Mouse (Mus musculus): ENCODE measurements at regions not wholly inside any gene's neighbourhood (a gene's known extent, or its start where the extent isn't known, plus 50 kb on each side); places are given as distances from the start of the nearest gene placed in this dataset.

DNA sequence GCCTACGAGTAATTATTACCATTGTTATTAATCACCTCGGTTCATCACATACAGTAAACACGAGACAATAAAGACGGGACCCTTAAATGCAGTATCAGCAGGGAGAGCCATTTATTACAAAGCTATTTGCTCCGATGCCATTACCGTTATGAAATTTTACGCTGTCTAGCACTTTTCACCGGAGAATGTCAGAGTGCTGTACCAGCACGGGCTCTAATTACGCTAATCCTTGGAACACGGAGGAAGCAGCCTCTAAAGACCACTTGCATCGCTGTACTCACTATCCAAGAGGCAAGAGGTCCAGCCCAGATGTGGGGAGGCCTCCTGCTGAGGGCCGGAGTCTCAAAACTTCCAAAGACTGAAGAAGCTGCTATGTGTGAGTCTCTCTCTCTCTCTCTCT is 79.2 kb upstream of the Jarid2 start:
- TF ChIP-seq CTCF (IDR thresholded peaks at IDR 0.05; ENCODE audit: borderline replicate concordance, extremely low read depth, insufficient read depth, insufficient read length) (no peak), POLR2A (IDR thresholded peaks at IDR 0.05; ENCODE audit: borderline replicate concordance, extremely low read depth, insufficient read depth, insufficient read length, poor library complexity, severe bottlenecking) (no peak)
- DNase-seq (ENCODE audit: low read depth), result peak; percentile 63

DNA sequence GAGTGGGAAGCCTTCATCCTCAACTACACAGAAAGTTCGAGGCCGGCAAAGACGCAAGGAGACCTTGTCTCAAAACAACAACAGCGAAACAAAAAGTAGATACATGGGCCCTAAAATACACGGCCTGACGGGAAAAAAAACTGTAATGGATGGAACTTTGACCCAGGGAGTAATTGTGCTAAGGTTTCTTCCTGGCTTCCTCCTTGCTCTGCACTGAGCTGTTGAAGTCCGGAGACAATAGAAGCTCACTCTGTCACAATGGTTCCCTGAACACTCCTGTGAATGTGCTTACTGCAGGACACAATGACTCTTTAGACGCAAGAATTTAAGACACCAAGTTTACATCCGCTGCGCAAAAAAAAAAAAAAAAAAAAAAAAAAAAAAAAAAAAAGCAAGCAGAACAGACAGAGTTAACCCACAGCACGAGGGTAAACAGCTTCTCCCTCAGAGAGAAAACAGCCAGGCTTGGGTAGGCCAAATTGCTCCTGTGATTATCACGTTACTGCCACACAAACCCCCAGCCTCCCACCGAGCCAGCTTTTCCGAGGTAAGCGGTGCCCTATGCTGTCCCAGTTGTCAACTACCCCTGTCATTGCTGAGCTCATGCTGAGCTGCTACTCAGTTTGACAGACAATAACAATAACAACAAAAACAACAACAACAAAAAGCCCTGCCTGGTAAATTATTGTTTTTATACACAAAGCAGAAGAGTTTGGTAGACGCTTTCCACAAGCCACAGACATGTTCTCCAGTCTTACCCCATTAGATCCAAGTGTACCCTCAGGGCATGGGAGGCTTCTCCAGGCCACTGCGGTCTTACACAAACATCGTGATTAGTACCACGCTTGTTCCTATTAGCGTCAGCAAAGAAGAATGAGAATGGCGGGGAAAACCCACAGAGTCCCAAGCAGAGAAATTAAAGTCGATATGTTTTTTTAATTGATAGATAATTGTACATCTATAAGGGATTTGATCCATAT is 77.7 kb upstream of the Jarid2 start:
- DNase-seq (ENCODE audit: low read depth), result peak; percentile 67
- TF ChIP-seq CTCF (IDR thresholded peaks at IDR 0.05; ENCODE audit: borderline replicate concordance, extremely low read depth, insufficient read depth, insufficient read length) (no peak), POLR2A (IDR thresholded peaks at IDR 0.05; ENCODE audit: borderline replicate concordance, extremely low read depth, insufficient read depth, insufficient read length, poor library complexity, severe bottlenecking) (no peak)

DNA sequence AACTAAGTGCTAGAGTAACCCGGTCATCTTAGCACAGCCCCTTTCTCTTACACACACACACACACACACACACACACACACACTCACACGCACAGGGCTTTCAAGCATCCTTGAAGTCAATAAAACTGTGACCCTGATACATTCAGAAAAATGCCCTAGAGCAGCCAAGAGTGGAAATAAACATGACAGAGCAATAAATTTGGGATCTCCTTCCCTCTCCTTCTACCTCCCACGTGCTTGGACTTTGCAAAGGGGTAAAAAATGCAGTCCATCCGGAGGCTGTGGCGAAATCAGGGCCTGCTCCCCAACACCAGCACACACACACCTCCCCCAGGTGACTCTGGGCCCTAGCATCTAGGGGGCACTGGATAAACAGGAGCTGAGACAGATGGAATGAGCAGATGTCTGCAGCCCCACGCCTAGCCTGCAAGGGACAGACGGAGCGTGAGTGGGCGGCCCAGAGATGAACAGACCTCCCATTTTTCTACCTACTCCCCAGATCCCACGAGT is 71.3 kb upstream of the Jarid2 start:
- DNase-seq (ENCODE audit: low read depth), result no peak
- TF ChIP-seq CTCF (IDR thresholded peaks at IDR 0.05; ENCODE audit: borderline replicate concordance, extremely low read depth, insufficient read depth, insufficient read length), result no peak
- no peak for TF ChIP-seq POLR2A (IDR thresholded peaks at IDR 0.05; ENCODE audit: borderline replicate concordance, extremely low read depth, insufficient read depth, insufficient read length, poor library complexity, severe bottlenecking)

DNA sequence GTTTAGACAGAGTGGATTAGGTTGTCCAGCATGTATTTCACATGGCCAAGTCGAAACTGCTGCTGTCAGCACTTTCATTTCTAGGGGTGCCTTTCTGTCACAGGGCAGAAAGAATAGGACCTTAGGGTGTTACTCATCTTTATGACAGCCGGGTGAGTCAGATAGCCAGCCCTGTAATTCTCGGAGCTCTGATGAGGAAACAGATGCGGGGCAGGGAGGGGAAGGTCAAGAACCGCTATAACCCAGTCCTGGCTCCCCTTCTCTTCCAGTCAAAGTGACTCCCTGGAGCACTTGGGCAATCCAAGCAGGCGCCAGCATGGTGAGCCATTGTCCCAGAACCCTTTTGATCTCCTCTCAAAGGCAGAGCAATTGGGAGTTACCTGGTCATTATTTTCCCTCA is 69.4 kb upstream of the Jarid2 start:
- no peak for DNase-seq (ENCODE audit: low read depth)
- TF ChIP-seq POLR2A (IDR thresholded peaks at IDR 0.05; ENCODE audit: borderline replicate concordance, extremely low read depth, insufficient read depth, insufficient read length, poor library complexity, severe bottlenecking) (no peak), CTCF (IDR thresholded peaks at IDR 0.05; ENCODE audit: borderline replicate concordance, extremely low read depth, insufficient read depth, insufficient read length) (no peak)

DNA sequence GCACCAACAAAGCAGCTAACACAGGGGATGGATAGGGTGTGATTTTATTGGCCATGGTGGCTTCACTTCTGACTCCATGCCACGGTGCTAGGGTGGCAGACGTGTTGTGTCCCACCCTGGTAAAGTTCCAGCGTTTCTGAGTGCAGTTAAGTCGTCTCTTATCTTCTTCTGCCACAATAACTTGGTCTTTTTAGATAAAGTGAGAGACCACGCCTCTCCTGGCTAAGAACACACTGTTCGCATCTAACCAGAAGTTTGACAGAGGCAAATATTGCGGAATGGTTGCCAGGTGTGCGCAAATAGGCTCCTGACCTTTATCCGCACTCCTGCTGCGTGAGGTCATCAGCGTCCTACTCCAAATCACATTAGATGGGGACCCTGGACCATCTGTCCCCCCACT is 66.2 kb upstream of the Jarid2 start:
- no peak for DNase-seq (ENCODE audit: low read depth)
- no peak for TF ChIP-seq CTCF (IDR thresholded peaks at IDR 0.05; ENCODE audit: borderline replicate concordance, extremely low read depth, insufficient read depth, insufficient read length)

DNA sequence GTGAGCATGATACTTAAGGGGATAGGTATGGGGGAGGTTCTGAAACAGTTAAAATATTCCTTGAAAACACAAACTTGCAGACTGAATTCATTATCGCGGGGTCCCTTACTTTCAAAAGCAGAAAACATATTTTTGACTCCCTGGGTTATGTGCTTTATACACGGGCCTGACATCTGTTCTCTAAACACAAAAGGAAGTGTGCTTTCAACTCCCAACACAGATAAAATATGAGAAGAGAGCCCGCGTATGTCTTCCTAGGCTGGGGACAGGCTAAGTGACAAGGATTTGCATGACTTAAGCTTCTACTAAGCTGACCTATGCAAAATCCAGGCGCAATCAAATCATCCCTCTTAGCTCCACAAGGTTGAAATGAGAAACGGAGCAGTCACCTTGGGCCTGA is 65.5 kb upstream of the Jarid2 start:
- TF ChIP-seq CTCF (IDR thresholded peaks at IDR 0.05; ENCODE audit: borderline replicate concordance, extremely low read depth, insufficient read depth, insufficient read length) (no peak), POLR2A (IDR thresholded peaks at IDR 0.05; ENCODE audit: borderline replicate concordance, extremely low read depth, insufficient read depth, insufficient read length, poor library complexity, severe bottlenecking) (no peak)
- no peak for DNase-seq (ENCODE audit: low read depth)

DNA sequence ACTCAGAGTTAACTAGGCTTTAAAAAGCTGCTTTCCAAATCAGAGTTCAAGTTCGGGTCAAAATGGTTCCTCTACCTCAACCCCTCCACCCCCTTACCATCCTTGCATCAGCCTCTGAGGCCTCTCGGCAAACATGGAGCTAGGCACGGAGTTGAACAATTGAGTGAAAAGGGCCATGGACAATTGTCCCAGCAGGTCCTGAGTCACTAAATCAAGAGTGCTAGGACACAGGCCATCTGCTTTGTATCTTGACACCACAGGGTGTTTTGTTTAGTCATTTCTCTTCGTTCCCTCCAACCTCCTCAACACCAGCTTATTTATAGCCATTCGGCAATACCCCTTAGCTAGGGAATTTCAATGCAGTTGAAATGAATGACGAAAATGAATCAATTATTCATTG is 59.5 kb upstream of the Jarid2 start:
- no peak for DNase-seq (ENCODE audit: low read depth)
- TF ChIP-seq CTCF (IDR thresholded peaks at IDR 0.05; ENCODE audit: borderline replicate concordance, extremely low read depth, insufficient read depth, insufficient read length), result no peak
- no peak for TF ChIP-seq POLR2A (IDR thresholded peaks at IDR 0.05; ENCODE audit: borderline replicate concordance, extremely low read depth, insufficient read depth, insufficient read length, poor library complexity, severe bottlenecking)

DNA sequence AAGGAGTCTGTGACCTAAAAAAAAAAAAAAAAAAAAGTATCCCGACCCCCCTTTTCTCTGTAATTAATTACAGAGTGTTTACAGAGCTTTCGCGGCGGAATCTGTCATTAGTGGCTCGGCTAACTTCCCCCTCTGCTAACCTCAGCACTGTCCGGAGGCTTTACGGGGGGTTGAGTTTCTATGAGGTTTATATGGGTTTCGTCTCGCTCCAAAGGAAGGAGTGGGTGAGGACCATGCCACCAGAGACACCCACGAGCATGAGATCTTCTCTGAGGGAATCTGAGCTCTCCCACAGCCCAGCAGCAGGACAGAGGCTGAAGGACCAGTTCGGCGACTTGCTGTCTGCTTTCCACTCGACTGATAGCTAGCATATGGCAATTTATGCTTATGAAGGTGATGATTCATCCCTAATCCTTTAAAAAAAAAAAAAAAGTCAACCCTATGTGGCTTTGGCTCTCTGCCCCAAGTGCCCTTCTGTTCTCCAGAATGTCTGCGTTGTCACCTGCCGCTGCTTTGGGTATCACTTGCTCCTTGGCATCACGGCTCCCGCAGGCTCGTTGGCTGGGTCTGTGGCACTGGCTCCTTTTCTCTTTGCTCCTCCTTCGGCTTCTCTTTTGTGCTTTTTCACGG is 55.8 kb upstream of the Jarid2 start:
- TF ChIP-seq POLR2A (IDR thresholded peaks at IDR 0.05; ENCODE audit: borderline replicate concordance, extremely low read depth, insufficient read depth, insufficient read length, poor library complexity, severe bottlenecking), result no peak
- no peak for TF ChIP-seq CTCF (IDR thresholded peaks at IDR 0.05; ENCODE audit: borderline replicate concordance, extremely low read depth, insufficient read depth, insufficient read length)
- peak; percentile 79 for DNase-seq (ENCODE audit: low read depth)

DNA sequence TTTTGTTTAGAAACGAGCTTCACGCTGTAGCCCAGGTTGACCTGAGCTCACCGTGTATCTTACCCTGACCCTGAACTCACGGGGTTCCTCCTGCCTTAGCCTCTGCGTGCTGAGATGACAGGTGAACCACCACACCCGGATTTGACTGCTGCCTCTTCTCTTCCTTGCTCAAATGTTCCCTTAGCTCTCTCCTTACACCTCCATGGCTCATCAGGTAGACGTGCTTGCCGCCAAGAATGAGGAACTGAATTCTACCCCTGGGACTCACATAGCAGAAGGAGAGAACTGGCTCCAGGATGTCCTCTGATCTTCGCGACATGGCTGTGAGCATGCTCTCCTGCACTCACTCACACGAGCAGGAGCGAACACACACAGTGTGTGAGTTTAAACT is 55.3 kb upstream of the Jarid2 start:
- DNase-seq (ENCODE audit: low read depth), result no peak
- TF ChIP-seq CTCF (IDR thresholded peaks at IDR 0.05; ENCODE audit: borderline replicate concordance, extremely low read depth, insufficient read depth, insufficient read length) (no peak), POLR2A (IDR thresholded peaks at IDR 0.05; ENCODE audit: borderline replicate concordance, extremely low read depth, insufficient read depth, insufficient read length, poor library complexity, severe bottlenecking) (no peak)

DNA sequence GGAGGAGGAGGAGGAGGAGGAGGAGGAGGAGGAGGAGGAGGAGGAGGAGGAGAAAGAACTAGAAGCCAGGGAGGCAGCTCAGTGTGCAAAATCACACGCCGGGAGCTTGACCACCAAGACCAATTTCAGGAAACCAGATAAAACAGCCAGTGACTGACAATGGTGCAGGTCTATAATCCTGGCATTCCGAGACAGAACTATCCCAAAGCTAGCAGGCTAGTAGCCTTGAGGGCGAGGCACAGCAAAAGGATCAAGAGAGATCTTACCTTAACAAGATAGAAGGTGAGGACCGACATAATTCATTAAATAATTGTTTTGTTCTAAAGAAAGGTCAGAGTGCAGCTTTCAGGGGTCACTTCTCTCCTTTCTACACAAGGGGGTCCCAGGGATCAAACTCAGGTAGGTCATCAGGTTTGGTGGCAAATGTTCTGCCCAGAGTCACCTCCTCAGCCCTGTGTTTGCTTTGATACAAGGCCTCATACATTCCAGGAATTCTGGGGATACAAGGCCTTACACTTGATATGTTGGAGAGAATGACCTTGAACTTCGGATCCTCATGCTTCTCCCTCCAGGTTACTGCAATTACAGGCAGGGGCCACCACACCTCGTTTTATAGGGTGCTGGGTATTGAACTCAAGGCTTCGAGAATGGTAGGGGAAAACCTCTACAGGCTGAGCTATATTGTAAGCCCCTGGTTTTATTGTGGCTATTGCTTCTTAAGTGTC is 54.2 kb upstream of the Jarid2 start:
- TF ChIP-seq CTCF (IDR thresholded peaks at IDR 0.05; ENCODE audit: borderline replicate concordance, extremely low read depth, insufficient read depth, insufficient read length), result no peak
- DNase-seq (ENCODE audit: low read depth), result no peak

DNA sequence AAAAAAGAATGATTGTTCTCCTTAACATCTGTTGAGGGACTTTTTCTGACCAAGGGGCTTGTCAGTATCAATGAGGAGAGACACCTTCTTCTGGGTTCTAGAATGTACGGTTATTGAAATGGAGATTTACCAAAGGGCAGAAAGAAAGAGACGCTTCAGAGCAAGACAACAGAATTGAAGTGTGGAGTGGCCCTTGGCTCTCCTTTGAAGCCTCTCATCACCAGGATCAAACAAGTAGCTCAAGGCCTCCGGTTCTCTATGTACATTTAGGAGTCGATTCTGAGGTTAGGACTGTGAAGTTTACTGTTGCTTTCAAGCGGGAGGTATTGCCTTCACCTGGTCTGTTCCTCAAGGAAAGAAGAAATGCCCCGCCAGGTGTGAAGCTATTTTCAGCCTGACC is 53.2 kb upstream of the Jarid2 start:
- TF ChIP-seq CTCF (IDR thresholded peaks at IDR 0.05; ENCODE audit: borderline replicate concordance, extremely low read depth, insufficient read depth, insufficient read length) (no peak), POLR2A (IDR thresholded peaks at IDR 0.05; ENCODE audit: borderline replicate concordance, extremely low read depth, insufficient read depth, insufficient read length, poor library complexity, severe bottlenecking) (no peak)
- DNase-seq (ENCODE audit: low read depth), result no peak

Data from brain, embryonic 14.5 days (tissue).